Mouse (Mus musculus): ENCODE measurements at regions not wholly inside any gene's neighbourhood (a gene's known extent, or its start where the extent isn't known, plus 50 kb on each side); places are given as distances from the start of the nearest gene placed in this dataset.

DNA sequence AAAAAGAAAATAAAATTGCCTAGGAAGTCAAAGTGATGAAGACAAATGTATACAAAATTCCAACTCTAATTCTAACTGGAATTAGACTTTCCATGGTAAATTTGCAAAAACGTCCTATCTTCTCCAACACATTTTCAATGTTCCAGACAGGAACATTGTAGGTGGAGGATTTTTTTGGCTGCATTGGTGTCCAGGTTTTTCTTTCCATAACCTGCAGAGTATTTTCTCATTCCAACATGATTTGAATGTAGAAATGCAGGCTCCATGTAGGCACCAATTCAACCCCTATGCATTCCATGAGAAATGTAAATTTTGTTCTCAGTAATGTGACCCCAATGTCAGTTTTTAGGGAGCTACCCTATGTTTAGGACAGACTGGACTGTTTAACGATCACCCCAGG lies 586.2 kb downstream of the Brinp1 start:
- no peak for DNase-seq

DNA sequence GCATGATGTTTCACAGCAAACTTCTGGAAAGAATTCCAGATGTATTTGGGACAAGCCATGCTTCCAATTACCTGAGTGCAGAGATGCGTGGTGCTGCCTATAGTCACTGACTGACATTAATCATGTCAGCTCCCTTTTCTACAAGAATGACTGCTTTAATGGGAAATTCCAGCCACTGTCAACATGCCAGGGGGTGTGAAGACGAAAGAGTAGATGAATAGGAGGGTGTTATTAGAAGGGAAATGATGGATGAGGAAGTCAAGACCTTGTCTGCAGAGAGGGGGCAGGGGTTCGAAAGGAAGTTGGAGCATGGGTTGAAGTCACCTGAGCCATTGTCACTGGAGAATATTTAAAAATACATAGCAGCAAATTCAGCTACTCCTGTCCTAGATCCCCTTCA lies 634.6 kb downstream of the Brinp1 start:
- no peak for DNase-seq

DNA sequence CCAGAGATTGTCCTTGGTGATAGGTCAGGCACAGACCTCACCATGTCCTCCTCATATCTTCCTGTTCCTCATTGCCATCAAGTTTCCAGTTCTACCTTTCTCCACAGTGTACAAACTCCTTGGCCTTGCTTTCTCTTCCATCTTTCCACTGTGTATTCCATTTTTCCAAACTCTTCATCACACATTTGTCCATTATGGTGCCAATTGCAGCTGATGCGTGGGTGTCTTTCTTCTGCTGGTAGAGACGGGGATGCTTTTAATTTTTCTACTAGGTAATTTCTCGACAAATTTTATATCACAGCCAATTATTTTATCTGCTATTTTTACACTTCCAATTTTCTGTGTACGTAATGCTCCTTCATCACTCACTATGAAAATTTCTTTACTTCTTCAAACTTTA lies 641.4 kb downstream of the Brinp1 start:
- peak; percentile 26 to 31 for DNase-seq

DNA sequence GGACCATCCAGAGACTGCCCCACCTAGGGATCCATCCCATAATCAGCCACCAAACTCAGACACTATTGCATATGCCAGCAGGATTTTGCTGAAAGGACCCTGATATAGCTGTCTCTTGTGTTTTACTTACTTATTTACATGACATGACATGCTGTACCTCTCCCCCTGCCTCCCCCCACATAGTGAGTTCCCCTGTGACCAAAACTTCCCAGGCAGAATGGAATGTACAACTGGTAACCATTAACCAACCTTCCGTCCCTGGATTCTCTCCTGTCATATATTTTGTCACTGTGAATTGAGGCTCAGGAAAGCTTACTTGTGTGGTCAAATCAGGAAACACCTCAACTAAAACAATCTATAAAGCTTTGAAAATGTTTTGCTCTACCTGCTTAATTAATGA lies 669.4 kb downstream of the Brinp1 start:
- no peak for DNase-seq

DNA sequence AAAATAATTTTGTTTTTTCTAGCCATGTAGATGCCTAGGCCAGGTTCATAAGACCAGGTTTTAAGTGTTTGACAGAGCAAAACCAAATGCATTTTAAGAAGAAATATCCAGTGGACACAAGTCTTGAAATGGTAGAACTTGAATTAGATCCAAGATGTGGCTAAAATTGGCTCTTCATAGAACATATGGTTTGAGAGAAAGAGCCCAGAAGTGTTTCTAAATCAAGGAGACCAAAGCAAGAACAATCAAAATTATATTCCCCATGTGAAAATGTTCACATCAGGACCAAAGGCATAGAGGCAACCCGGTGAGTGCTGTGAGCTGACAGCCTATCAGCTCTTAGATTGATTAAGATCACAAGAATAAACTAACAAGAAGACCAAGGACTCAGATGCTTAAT lies 673.3 kb downstream of the Brinp1 start:
- DNase-seq, result no peak

DNA sequence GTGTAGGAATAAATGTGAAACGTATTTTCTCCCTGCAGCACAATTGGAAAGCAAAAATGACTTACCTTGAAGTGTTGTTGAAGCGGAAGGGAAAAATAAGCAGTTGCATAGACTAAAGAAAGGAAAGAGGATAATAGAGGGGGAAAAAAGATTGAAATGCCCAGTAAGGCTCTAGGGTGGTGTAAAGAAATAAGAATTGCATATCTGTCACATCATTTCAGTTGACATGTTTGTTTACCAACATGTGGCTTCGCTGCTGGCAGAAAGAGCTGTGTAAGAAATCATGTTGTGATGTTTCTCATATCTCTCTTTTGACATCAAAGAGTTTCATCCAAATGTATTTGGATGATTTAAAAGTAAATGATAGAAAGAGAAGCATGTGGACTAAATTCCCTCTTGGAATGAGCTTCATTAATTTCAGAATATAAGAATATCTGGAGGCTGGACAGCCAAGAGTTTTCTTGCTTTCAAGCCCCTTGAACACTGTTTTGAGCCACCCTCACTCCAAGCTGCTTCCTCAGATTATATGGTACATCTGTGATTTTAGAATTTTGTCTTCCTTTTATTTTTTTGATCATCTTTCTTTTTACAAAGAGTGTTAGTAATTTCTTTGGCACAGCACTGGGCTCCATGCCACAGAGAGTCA lies 679.0 kb downstream of the Brinp1 start:
- DNase-seq, result no peak

Measured in layer of hippocampus, postnatal 36 days (tissue).